Mouse (Mus musculus) megakaryocyte-erythroid progenitor cell, adult 5-6 weeks (primary cell): ENCODE data around the gene Gm4869. TPM values are rescaled to one million over a fixed set of nuclear protein-coding genes. Genes with fewer than 3 reads are reported as not detected.
"Not testable (repeated sequence)": the region's sequence is repeated elsewhere in the genome, so short reads cannot be mapped to it uniquely, and the experiment has no call there.

ENCODE experiments used
- ATAC-seq: replicated peaks from 2 replicates; pipeline ENCODE4 v1.8.0; 2016; ENCODE audit warnings: mild to moderate bottlenecking, inconsistent platforms; ENCODE audit not compliant: severe bottlenecking, poor library complexity, low FRiP score, low TSS enrichment
- total RNA-seq, 2 experiments: library from RNA; stranded (forward) in 1 of 2; stranded (reverse) in 1 of 2; fragments of 200-1000, 215-1000 nt in 1 of 2; fragments of >200 nt in 1 of 2; fragmentation: Nextera tagmentation in 1 of 2; gene quantifications; 2 replicates each; pipeline ENCODE4 v1.2.3; 2014 to 2017

Gm4869 gene
- total RNA-seq (2014; fragmentation: Nextera tagmentation) (not detected in 2 replicates), total RNA-seq (2017) (not detected in 2 replicates)

GRCm38 (mm10) chr5:140445345-140445744 is at the start of gene Gm4869:
TSS of gene Gm4869 (plus strand) at chr5:140445645.
- 0 out of 2 replicates have a peak, but pooled peaks have one; percentile 19 for ATAC-seq

GRCm38 (mm10) chr5:140396166-140396940 is 49.1 kb upstream of the Gm4869 start:
- peak; percentile 65; the same call in 1 of the 2 replicates for ATAC-seq

DNA sequence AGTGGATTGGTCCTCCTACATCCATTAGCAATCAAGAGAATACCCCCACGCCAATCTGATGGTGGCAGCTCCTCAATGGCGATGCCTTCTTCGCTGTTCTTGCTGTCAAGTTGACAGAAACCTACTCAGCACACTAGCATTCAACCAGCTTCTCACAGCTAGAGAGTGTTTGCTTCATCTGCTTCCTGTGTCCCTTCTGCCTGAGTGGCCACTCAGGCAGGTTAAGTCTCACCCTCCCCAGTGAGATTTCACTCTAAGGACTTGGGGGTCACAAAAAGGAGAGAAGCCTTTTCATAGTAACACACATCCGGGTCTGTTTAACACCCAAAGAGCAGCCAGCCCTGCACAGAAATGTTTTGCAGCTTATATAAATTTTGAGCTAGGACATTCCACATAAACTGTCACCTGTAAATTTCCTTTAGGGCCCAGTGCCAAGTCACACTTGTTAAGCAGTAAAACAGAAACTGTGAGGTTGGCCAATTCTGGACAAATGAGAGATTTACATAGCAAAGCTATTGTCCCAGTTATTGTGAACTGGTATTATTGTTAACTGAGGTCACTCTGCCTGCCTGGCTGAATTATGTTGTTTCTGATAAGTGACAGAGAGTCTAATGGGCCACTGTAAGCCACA is 42.7 kb upstream of the Gm4869 start:
- ATAC-seq = no peak

- no peak for ATAC-seq
These were observed 40.3 kb upstream of the Gm4869 start for GRCm38 (mm10) chr5:140405126-140405525.

DNA sequence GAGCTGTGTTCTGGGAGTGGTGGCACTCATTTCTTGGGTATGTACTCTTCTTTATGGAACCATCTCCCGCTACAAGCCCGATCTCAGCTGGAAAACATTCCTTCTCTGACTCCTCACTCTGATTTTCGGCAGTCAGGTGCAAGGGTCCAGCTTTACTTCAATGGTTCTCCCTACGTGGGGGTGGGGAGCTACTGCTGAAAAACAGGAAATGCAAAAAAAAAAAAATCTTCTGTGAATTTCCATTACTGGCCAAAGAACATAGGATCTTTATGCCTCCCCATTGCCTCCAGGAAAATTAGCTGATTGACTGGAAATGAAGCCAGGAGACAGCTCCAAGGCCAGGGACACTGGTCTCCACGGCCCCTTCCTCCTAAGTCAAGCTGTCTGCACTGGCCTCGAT is 38.8 kb upstream of the Gm4869 start:
- ATAC-seq = no peak

- no peak for ATAC-seq
These were observed 36.6 kb upstream of the Gm4869 start for GRCm38 (mm10) chr5:140408801-140409200.

DNA sequence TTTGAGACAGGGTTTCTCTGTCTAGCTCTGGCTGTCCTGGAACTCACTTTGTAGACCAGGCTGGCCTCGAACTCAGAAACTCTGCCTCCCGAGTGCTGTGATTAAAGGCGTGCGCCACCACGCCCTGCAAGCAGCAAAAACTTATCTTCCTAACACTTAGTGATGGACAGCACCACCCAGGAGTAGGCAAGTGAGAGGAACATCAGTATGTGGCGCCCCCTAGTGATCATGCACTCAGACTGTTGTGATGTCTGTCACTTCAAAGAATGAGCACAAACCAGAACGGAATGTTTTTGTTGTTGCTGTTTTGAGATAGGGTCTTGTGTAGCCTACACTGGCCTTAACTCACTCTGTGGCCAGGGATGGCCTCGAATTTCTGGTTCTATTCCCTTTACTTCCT is 34.1 kb upstream of the Gm4869 start:
- ATAC-seq = peak; percentile 90

- no peak for ATAC-seq
These were observed 30.8 kb upstream of the Gm4869 start for GRCm38 (mm10) chr5:140414647-140415046.

DNA sequence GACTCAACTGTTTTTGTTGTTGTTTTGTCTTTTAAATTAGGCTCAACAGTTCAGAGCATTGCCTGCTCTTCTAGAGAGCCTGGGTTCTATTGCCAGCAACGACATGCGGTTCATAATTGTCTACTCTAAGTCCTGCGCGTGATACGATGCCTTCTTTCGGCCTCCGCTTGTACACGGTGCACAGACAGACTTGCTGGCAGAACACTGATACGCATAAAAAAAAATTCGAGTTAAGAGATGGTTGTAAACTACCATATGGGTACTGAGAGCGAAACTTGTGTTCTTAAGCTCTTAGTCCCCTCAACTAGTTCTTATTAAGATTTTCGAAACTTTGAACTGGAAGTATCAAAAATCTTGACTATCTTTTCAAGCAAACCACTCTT is 27.3 kb upstream of the Gm4869 start:
- peak; percentile 16 for ATAC-seq

GRCm38 (mm10) chr5:140418489-140419441 is 26.7 kb upstream of the Gm4869 start, which contains the start of gene Eif3b:
TSS of gene Eif3b (plus strand) at chr5:140419328.
- ATAC-seq = peak; percentile 77

DNA sequence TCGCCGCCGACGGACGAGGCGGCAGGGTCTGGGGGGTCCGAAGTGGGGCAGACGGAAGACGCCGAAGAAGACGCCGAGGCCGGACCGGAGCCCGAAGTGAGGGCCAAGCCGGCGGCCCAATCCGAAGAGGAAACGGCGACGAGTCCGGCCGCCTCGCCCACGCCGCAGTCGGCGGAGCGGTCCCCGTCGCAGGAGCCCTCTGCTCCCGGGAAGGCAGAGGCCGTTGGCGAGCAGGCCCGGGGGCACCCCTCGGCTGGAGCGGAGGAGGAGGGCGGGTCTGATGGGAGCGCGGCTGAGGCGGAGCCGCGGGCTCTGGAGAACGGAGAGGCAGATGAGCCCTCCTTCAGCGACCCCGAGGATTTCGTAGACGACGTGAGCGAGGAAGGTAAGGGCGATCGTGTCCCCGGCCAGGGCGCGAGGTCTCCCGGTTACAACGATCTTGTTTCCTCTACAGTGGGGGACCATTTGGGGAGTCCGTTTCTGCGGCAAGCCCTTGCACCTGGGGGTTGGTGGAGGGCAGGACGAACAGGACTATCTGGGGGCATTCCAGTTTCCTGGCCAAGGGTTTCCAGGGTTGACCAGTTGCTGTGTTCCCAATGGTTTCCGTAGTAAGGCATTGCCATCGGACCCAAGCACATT is 25.9 kb upstream of the Gm4869 start:
- ATAC-seq = peak; percentile 27; the same call in 1 of the 2 replicates

DNA sequence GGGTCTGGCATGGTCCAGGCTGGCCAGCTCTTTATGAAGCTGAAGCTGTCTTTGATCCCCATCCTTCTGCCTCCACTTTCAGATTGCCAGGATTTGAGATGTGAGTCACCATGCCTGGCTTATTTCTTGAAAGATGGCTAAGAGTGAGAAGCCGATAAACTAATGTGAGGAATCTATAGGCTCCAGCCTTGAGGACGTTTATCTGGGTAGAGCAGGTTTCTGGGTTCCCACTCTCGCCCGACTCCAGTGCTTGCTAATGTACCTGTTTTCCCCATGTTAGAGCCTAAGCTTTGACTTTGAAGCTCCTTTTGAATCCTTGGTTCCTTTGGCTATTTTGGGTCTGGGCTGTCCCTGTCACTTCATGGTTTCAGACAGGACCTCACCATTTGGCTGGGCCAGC is 24.8 kb upstream of the Gm4869 start:
- peak; percentile 39; the same call in 1 of the 2 replicates for ATAC-seq

DNA sequence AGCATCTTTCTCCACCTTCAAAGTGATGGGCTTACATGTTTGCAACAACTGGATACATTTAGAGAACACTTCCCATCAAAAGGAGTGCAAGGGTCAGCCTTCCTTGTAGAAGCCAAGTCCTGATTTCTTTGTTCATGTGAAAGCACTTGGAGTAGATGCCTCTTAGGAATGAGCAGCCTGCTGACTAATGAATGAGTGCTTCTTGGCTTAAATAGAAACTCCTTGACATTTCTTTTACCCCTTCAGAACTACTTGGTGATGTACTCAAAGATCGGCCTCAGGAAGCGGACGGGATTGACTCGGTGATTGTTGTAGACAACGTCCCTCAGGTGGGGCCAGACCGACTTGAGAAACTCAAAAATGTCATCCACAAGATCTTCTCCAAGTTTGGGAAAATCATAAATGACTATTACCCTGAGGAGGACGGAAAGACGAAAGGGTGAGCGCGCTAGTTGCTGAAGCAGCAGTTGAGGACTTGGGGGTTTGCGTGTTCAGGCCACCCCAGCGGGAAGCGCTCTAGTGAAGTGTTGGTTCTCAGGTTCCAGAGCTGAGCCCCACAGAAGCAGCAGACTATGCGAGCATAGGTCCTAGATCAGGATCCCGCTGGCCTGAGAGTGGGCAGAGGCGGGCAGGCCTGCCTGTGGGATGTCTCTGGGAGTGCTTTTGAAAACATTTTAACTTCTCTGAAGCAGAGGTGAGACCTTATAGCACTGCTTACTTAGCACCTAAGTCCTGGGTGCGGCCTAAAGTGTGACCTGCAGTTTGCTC is 20.2 kb upstream of the Gm4869 start:
- ATAC-seq = no peak

DNA sequence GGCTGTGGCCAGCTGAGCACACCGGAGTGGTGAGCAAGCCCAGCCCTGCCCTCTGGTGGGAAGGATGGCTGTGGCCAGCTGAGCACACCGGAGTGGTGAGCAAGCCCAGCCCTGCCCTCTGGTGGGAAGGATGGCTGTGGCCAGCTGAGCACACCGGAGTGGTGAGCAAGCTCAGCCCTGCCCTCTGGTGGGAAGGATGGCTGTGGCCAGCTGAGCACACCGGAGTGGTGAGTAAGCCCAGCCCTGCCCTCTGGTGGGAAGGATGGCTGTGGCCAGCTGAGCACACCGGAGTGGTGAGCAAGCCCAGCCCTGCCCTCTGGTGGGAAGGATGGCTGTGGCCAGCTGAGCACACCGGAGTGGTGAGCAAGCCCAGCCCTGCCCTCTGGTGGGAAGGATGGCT is 6.3 kb upstream of the Gm4869 start:
- not testable (repeated sequence) for ATAC-seq

GRCm38 (mm10) chr5:140441406-140441805 is 4.0 kb upstream of the Gm4869 start:
- no peak for ATAC-seq

DNA sequence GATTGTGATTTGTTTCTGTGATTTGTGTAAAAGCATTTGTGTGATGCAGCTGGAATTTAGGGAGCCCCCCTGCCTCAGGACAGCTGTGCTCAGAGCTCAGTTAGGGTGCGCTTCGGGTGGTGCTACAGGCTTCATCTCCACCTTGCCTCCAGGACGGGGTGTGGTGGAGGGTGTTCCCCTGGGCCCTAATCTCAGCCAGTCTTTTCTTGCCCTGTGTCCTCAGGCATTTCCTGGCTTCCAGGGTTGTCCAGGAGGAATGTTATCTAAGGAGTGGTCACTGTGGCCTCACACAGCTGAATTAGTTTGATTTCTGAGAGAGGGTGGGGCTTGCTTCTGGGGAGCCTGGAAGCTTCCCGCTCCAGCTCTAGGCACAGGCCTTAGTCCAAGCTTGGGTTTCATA is 1.4 kb upstream of the Gm4869 start:
- no peak for ATAC-seq

DNA sequence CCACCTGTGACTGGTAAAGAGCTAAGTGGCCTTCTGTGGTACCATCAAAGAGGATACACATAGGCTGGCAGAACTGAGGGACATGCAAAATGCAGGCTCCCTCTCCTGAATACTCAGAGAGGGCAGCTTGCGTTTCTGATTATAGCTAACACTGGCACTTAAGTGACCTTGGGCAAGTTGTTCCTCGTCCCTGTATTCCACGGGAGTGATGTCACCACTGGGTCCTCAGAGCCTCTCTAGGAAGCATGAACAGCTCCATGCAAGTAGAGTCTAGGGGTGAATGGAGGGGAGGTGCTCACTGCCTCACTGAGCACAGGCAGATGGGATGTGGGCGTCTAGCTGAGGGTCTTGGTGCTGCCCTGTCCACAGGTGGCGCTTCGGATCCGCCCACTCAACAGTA is 609 bp downstream of the Gm4869 start:
- no peak for ATAC-seq

DNA sequence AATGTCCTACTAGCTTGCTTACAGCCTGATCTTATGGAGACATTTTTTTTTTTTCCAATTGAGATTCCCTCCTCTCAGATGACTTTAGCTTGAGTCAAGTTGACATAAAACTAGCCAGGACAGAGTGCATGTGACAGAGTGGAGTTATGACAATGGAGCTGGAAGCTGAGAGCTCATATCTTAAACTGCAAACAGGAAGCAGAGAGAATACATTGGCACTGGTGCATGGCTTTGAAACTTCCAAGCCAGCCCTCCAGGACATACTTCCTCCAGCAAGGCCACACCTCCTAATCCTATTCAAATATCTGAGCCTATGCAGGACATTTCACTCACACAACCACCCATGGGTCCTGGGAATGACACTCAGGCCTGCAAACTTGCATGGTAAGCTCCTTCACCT is 9.0 kb downstream of the Gm4869 start:
- no peak for ATAC-seq

- no peak for ATAC-seq
These were observed 10.0 kb downstream of the Gm4869 start for GRCm38 (mm10) chr5:140455466-140455865.
